Mouse (Mus musculus) gastrocnemius, postnatal 10 days (tissue): ENCODE data around the gene Maff. TPM values are rescaled to one million over a fixed set of nuclear protein-coding genes. Genes with fewer than 3 reads are reported as not detected.

Experiments used
- DNase-seq: peaks from one replicate; pipeline ENCODE4 v3.0.0; 2021; ENCODE audit warnings: mixed read lengths
- long read RNA-seq, 2 experiments: library from polyadenylated mRNA; stranded (forward); transcript quantifications; one replicate each; pipeline ENCODE4 v2.0.0; 2021
- total RNA-seq, 2 experiments: library from RNA; stranded (reverse); gene quantifications; 2 replicates each; pipeline ENCODE4 v1.2.3; 2021

The Maff gene
- total RNA-seq = 1 to 10 TPM; 2.0 to 2.6 TPM
- long read RNA-seq, experiment 1 = 0 reads
- long read RNA-seq, experiment 2 = 0 reads

- no peak for DNase-seq
Observed at GRCm38 (mm10) chr15:79346051-79346793, at the start of gene Maff. Maff (plus strand) TSS chr15:79346621.

GRCm38 (mm10) chr15:79298553-79298952 lies 47.9 kb upstream of the Maff start:
- DNase-seq = no peak

GRCm38 (mm10) chr15:79299563-79300155 lies 46.8 kb upstream of the Maff start:
- no peak for DNase-seq

- DNase-seq = no peak
Observed at GRCm38 (mm10) chr15:79303725-79304124, 42.7 kb upstream of the Maff start.

DNA sequence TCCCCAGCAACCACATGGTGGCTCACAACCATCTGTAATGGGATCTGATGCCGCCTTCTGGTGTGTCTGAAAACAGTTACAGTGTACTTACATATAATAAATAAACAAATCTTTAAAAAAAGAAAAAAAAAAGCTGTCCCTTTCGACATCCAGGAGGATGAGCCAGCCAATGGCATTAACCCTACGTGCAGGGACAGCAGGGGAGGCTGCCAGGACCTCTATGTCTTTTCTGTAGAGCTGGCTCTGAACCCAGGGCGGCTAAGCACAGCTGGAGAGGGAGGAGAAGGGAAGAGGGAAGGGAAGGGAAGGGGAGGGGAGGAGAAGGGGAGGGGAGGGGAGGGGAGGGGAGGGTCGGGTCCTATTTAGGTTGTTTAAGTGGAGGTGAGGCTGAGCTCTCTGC lies 41.6 kb upstream of the Maff start:
- DNase-seq = no peak

DNA sequence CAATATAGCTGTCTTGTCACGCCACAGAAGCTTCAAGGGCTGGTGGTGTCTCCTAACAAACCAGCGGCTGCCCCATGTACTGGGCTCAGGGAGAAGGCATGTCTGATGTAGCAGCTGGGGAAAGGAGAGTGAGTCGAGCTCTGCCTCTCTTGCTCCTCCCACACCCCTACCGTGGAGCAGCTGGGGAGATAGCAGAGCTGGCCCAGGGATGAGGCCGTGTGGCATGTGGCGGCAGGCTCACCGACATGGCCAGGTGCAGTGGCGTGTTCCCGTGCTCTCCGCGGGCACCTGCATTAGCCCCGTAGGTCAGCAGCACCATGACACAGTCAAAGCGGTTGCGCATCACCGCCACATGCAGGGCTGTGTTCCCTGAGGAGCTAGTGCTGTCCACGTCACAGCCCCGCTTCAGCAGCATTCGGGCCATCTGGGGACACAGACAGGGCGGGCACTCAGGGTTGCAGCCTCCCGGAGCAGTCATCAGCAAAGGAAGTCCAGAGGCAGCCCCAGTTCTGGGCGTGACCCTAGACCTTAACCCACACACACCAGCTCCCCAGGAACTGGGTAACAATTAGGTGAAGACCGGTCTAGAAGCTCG lies 40.3 kb upstream of the Maff start:
- no peak for DNase-seq

DNA sequence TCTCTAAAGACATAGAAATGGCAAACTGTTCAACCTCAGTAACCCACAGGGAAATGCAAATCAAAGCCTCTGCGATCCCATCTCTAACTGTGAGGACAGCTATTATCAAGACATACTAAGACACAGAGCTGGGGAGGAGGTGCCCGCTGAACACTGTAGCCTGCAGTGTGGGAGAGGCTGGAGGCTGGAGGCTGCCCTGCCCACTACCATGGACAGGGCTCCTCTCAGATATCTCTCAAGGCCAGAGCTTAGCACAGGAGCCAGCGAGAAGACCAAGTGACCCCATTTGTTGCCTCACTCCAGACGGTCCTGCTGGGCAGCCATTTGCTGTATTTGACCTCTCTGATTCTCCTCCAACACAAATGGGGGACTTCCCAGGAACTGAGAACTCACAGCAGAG lies 38.6 kb upstream of the Maff start:
- no peak for DNase-seq

DNA sequence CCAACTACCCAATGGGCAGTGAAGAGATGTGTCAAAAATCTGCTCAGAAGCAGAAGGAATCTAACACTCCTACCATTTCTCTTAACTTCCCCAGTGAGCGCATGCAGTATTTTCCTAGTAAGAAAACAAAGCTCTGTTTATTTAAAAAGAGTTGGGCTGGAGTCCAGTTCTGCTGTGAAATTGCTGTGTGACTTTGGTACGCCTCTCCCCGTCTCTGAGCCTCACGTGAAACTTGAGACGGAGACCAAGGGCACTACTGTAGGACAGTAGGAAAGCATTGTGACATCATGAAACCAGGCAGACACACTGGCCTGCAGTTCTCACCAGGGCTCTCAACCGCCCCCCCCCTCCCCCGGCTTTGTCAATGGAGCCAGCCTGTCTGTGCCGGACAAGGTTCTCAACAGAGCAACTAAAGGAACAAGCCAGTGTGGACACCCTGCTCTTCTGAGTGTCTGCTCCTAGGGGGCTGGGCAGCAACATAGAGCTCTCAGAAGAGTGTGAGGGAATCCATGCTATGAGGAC lies 32.5 kb upstream of the Maff start:
- DNase-seq = no peak

- no peak for DNase-seq
Observed at GRCm38 (mm10) chr15:79321733-79322190, 24.7 kb upstream of the Maff start.

- no peak for DNase-seq
Observed at GRCm38 (mm10) chr15:79322281-79322990, 24.0 kb upstream of the Maff start.

DNA sequence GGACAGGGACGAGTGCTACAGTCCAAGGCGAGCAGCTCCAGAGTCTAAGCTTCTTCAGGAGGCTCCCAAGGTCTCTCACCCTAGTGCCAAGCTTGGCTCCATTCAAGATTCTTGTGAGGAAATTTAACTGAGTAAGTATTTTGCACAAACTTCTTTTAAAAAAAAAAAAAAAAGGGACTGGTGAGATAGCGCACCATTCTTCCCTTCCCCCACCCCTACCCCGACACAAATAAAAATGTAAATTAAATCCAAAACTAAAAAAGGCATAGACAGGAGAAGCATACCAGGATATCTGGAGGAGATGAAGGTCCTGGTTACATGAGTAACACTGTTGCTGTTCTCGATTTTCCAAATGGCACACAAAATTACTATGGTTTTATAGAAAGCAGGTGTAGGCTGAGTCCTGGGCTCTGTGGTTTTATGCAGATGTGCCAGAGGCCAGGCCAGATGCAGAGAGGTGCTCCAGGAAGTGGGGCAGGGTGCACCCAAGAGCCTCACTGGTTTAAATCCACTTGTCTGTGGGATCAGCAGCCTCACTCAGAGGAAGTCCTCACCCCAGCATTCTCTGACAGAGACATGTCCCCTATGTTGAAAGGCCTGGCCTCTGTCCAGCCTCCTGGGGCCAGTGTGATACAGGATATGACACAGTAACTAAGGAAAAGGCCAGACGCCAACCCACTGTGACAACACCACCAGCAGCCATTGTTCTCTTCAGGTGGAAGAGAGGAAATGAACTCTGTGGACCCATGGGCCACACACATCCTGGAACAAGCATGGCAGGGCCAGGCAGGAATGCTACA lies 23.2 kb upstream of the Maff start:
- DNase-seq = peak; percentile 57

- DNase-seq = no peak
Observed at GRCm38 (mm10) chr15:79323791-79324155, 22.6 kb upstream of the Maff start.

DNA sequence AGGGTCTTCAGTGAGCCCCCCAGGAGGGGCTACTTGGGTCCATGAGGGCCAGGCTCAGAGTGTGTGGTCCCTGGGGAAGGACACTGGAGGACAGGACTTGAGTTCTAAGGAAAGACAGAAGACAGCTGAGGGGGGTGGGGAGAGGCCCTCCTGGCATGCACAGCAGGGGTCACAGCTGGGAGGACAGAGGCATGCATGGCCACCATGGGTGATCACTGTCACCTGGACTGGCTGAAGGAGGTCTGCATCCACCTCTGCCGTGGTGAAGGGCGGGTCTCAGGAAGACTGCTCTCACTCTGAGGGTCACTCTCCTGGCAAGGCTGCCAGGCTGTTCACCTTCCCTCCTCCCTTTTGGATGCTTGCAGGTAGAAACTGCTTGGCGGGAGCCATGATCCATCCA lies 22.0 kb upstream of the Maff start:
- no peak for DNase-seq

DNA sequence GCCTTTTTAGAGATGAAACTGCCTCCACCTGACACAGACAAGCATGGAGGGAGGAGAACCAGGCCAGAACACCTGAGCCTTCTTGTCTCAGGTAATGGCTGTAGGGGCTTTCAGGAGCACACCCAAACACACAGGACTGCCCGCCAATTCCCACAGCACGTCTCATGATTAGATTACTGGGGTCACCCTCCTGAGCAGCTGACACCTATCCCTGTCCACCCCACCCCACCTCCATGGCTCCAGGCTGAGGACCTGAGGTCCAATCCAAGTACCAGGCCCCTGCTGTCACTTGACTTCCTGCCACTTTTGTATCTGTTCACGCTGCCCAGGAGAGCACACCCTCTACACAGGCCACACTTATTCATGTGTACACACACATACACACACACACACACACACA lies 20.7 kb upstream of the Maff start:
- DNase-seq = no peak

- no peak for DNase-seq
Observed at GRCm38 (mm10) chr15:79326264-79326663, 20.2 kb upstream of the Maff start.

DNA sequence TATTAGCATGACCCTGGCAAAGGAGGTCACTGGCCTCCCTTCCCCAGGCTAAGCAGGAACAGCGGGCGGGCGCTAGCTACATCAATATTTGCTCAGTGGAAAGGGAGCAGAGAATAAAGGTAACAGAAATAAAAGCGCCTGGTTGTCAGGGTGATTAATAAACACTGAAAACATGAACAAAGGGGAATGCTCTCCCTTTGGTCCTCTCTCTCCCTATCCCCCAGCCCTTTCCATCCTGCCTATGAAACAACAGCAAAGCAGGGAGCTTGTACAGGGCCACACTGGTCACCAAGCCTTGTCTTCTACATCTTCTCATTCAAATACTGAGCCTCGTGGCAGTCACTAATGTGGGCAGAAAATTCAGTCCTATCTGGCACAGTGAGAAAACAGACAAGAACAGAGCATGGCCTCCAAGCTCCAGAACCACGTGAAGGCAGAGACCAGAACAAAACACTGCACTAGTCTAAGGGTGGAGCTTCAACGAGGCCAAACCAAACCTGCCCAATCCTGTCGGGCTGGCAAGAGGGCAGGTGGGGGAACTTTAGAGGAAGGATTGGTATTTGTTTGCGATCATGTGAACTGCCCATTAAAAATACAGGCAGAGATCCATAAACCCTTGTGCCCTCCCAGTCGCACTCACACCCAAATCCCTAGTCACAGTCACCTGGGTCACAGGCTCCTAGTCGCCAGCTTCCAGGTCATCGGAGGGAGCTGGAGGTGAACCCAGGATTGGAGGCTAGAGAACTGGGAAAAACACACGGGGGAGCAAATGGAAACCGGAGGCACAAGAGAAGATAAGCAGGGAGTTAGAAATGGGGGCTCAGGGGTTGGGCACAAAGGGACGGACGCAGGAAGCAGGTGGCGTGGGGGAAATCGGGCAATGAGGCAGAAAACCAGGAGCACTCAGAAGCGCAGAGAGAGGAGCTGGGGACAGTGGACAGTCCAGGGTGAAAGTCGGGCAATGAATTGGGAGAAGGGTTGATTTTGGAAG lies 19.2 kb upstream of the Maff start:
- no peak for DNase-seq

- DNase-seq = peak; percentile 96
Observed at GRCm38 (mm10) chr15:79328058-79328938, 18.1 kb upstream of the Maff start, which contains the start of gene Pla2g6. Pla2g6 (minus strand) TSS chr15:79328390.

- no peak for DNase-seq
Observed at GRCm38 (mm10) chr15:79328939-79329275, 17.5 kb upstream of the Maff start.

GRCm38 (mm10) chr15:79329346-79329978 lies 17.0 kb upstream of the Maff start:
- DNase-seq = no peak
